Mouse (Mus musculus): ENCODE results near the gene 2810408A11Rik.
"Not testable (repeated sequence)": the region's sequence is repeated elsewhere in the genome, so short reads cannot be mapped to it uniquely, and the experiment has no call there.

2810408A11Rik gene

DNA sequence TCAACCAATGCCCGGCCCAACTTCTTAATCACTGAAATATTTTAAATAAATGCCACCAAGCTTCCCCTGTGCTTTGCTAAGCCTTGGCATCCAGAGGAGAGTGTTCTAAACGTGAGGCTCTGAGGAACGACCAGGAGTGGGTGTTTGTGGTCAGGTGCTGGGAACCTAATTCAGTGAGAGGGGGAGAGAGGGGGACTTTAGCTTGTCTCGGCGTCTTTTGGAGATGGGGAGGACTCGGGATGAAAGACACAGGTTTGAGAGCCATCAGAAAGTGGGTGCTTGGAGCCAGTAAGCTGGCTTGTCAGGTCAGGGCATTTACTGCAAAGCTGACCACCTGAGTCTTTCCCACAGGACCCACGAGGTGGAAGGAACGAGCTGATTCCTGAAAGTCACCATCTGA lies 31.0 kb upstream of the 2810408A11Rik start:
- DNase-seq (ENCODE audit: low read depth, low spot score) = no peak

DNA sequence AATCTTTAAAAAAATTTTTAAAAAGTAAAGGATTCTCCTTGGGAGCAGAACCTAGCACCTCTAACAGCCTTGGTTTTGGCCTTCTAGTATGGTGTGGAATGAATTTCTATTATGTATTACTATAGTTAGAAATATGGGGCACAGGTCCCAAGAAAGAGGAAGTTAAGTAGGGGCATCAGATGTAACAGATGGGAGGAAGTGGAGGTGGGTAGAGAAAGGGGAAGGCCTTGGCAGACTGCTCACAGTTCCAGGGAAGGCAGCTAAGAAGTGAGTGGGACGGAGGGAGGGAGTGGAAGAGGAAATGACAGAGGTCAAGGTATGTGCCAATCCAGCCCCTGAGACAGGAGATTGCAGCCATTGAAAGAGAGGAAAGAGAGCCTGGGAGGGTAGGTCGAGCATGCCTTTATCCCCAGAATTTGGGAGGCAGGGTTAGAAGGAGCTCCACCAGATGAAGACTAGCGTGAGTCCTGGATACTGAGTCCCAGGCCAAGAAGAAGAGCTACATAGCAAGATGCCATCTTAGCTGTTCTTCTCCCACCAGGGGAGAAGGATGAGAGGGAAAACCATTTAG lies 30.3 kb upstream of the 2810408A11Rik start:
- DNase-seq (ENCODE audit: low read depth, low spot score) = no peak

DNA sequence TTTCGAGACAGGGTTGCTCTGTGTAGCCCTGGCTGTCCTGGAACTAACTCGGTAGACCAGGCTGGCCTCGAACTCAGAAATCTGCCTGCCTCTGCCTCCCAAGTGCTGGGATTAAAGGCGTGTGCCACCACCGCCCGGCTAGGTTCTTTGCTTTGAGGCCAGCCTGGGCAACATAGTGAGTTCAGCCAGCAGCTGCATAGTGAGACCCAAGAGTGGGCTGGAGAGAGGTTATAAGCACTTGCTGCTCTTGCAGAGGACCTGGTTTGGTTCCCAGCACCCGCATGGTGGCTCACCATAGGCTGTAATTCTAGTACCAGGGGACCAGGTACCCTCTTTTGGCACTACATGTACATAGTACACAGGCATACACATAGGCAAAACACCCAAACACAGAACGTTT lies 29.4 kb upstream of the 2810408A11Rik start:
- DNase-seq (ENCODE audit: low read depth, low spot score) = not testable (repeated sequence)

DNA sequence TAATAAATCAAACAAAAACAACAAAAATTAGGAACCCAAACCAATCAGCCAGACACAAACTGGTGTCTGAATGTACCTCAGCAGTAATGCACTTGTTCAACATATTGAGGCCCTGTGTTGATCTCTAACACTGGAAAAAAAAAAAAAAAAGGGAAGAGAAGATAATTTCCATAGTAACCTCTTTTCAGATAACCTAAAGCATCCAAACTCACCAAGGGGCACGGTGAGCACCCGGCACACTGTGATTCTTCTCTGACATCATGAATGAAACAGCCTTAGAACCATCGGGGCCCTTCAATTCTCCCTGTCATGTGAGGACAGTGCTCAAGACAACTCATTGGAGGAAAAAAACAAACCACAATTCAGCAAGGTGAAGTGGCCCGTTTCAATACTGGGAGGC lies 28.9 kb upstream of the 2810408A11Rik start:
- no peak for DNase-seq (ENCODE audit: low read depth, low spot score)

DNA sequence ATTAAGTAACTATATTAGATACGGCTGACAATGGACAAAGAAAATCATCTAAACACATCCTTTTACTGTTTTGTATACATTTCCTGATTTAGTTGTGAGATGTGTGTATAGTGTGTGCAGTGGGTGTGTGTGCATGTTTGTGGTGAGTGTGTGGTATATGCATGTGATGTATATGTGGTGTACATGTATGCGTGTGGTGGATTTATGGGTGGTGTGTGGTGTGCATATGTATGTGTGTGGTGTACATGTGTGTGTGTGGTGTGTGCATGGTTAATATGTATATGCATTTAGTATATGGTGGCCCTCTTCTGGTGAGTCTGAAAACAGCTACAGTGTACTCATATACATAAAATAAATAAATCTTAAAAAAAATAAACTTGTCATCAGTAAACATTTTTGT lies 26.7 kb upstream of the 2810408A11Rik start:
- DNase-seq (ENCODE audit: low read depth, low spot score) = no peak

DNA sequence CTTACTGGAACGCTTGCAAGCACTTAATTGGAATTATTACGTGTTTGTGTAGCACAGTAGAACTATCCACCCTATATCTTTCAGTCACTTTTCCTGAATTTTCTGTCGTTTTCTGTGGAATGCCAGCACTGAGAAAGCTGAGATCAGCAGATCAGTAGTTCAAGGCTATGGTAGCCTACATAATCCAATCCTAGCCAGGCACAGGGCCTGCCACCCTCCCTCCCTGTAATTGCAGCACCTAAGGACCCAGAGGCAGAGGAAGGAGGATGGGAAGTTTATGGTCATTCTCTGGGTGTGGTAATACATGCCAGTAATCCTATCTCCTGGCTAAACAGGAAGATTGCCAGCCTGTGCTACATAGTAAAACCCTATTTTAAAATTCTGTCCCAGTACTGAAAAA lies 22.0 kb upstream of the 2810408A11Rik start:
- DNase-seq (ENCODE audit: low read depth, low spot score) = no peak

DNA sequence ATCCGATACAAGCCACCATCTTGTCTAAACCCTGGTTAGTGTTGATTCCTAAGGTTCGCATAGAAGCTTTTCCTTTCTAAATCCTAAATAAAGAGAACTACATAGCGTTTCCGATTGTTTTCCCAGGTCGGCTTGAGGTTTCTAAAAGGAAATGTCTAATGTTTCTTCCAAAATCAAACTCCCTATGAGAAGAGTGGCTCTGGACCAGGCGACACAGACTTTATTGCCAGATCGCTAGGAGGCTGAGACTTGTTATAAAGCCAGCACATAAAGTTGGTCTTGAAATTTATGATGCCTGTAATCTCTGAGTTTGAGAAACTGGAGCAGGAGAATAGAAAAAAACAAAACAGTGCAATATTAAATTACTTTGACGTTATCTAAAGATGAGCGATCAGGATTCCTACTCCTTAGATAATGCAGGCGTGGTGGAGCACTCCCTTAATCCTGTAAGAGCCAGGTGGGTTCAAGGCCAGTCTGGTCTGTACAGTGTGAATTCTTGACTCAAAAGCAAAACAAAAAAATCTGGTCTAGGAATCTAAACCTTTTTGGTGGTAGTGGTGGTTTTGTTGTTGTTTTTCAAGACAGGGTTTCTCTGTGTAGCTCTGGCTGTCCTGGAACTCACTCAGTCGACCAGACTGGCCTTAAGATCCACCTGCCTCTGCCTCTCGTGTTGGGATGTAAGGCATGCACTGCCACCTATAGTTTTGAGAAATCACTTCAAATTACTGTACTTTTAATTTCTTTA lies 21.4 kb upstream of the 2810408A11Rik start:
- no peak for DNase-seq (ENCODE audit: low read depth, low spot score)

DNA sequence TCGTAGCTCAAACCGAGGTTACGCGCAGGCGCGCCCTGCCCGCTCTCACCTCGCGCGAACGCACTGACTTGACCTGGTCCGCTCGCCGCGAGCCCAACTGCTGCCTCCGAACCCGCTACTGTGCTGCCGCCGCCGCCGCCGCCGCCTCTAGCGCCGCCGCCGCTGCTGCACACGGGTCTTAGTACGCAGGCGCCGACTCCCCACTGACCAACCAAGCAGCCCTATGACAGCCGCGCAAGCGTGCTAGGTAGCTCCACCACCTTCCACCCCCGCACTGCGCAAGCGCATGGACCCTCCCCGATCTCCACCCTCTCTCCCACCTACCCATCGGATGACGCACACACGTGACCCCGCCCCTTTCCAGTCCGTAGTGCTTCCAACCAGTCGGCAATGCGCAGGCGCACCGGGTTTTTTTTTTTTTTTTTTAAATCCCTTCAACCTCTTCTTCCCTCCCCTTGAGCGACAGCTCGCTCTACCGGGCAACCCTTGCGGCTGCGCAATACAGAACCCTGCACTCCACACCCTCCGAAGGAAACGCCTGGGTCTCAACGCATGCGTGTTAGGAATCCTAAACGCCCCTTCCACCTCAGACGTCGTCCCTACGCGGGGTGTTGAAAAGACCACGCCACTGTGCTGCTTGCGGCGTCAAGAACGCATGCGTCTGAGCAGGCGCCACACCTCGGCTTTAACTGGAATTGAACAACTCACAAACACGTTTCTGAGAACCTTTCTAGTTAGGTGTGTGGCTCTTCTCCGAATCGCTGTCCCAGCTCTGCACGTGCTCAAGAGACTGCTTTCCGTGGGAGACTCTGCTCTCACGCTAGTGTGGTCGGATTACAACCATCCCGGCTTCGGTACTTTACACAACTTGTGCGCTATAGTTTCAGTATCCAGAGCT lies 20.6 kb upstream of the 2810408A11Rik start, which contains the start of gene Eif5a:
Gene Eif5a, minus strand, starts transcription at position 845 of the 898 bp plus-strand sequence.
- peak; percentile 100 for DNase-seq (ENCODE audit: low read depth, low spot score)

DNA sequence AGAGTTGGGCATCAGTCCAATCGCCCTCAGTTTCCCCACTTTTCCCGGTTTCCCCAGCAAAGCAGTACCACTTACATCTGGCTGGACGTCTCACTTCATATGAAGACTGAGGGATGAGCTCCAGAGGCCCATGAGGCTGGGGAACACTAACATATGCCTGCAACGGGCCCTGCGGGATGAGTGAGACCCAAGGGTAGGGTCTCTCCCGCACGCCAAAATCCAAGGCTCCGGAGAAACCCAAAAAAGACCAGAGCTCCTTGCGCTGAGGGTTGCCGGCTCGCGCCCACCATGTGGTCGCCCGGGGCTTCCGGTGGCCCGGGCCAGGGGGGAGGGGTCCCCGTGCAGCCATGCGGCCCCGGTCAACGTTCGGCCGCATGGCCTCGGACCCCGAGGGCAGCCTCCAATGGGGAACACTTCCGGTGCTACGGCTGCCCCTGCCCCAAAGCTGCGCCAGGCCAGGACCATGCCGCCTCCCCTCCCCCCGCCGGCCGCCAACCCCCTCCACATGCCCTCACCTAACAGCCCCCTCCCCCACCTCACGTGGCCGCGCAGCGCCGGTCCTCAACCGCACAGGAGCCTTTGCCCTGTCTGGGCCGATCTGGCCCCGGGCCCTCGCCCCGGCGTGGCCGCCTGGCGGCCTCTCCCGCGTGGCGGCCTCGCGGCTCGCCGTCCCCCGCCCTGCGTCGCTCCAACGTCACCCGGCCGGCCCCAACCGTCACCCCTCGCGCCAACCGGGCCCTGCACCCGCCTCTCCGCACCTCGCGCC lies 19.7 kb upstream of the 2810408A11Rik start:
- peak; percentile 77 for DNase-seq (ENCODE audit: low read depth, low spot score)

DNA sequence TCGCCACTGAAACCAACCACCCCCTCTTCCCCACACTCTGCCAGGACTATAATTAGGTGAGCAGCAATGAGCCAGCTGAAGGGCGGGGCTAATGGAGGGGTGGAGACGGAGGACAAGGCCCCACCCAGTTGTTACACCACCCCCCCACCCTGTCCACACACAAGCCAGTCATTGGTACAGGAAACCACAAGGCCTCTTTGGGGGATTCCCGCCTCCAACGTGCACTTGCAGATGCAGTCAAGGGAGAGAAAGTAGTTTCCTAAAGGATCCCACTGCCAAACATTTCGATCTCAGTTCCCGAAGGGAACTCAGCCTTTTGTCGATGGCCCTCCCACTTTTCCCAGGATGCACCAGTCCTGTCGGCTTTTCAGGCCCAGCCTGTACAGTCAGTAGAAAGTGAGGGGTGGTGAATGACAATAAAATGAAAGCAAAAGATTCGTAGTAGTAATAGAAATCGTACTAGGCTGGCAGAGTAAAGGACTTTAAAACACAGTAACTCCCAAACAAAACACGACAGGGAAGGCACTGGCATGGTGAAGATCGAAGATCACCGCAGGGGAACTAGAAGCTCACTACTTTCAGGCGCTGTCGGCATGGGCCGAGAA lies 19.0 kb upstream of the 2810408A11Rik start:
- DNase-seq (ENCODE audit: low read depth, low spot score) = peak; percentile 94

DNA sequence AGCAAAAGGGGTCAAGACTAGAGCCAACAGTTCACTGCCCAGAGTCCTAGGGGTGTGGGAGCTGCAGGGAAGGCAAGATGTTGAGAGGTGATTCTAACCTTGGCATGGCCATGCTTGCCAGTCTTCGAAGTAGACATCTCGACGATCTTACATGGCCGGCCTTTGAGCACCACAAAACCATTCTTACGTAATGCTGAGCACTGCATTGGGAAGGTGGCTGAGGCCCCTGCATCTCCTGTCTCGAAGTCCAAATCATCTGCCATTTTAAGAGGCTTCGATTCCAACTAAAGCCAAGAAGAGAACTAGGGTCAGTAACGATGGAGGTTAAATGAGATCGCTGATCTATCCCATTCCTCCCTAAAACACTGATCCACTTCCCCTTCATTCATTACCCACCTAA lies 18.3 kb upstream of the 2810408A11Rik start:
- DNase-seq (ENCODE audit: low read depth, low spot score) = no peak

DNA sequence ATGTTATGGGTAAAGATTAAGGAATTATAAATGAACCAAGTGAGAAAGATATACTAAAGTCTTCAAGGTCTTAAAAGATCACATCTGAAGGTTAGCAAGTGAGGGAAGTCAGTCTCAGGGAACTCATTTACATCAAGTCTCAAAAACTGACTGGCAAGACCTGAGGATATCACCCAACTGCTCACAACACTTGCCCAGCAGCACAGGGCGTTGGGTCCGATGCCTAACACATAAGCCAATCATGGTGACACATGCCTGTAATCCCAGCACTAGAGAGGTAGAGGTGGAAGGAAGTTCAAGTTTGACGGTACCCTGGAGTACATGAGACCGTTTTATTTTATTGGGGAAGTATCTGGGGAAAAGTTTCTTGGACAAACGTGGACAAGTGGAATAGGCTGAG lies 17.3 kb upstream of the 2810408A11Rik start:
- DNase-seq (ENCODE audit: low read depth, low spot score) = no peak

DNA sequence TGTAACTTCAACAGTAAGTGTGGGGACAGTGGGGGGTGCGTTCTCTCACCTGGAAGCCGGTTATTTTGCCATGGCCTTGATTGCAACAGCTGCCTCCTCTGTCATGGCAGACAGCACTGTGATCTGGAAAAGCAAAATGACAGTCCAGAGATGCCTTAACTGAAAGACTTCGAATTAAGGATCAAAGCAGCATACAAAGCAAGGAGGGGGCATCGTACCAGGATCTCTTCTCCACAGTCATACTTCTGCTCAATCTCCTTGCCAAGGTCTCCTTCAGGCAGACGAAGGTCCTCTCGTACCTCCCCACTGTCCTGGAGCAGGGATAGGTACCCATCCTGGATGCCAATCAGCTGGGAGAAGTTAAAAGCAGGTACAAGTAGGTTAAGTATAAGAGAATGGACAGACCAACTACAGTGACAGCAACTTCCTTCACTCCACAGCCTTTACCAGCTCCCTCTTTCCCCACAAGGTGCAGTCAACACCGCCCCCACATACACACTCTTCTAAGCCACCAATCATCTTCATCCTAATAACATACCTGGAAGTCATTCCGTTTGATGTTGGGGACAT lies 16.7 kb upstream of the 2810408A11Rik start:
- no peak for DNase-seq (ENCODE audit: low read depth, low spot score)

DNA sequence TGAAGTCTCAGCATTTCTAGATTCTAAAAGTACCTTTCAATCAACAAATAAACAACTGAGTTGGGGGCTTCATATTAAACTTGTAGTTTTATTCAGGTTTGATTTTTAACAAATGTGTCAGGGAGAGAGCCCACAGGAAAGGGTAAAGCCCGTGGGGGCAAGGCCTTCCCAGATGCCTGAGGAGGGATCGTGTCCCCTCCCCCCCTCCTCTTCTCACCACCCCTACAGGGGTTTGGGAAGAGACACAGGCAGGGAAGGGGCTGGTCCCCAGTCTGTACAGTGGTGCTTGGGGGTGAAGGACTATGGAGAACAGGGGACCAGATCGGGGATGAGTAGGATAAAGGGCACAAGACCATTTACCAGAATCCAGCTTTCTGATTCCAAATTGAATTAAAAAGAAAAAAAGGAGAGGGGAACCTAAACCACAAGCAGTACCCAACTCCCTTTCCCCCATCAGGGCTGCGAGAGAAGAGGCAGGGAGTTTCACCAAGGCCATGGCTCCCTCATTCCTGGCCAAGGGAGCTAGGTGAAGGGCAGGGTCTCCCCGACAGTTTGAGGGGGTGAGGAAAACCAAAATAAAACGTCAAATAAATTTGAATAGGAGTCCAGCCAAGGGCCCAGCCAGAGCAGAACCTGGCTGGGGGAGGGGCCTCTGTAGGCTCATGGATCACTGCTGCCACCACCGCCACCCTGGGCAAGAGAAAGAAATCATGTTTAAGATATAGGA lies 16.0 kb upstream of the 2810408A11Rik start:
- DNase-seq (ENCODE audit: low read depth, low spot score) = not testable (repeated sequence)

DNA sequence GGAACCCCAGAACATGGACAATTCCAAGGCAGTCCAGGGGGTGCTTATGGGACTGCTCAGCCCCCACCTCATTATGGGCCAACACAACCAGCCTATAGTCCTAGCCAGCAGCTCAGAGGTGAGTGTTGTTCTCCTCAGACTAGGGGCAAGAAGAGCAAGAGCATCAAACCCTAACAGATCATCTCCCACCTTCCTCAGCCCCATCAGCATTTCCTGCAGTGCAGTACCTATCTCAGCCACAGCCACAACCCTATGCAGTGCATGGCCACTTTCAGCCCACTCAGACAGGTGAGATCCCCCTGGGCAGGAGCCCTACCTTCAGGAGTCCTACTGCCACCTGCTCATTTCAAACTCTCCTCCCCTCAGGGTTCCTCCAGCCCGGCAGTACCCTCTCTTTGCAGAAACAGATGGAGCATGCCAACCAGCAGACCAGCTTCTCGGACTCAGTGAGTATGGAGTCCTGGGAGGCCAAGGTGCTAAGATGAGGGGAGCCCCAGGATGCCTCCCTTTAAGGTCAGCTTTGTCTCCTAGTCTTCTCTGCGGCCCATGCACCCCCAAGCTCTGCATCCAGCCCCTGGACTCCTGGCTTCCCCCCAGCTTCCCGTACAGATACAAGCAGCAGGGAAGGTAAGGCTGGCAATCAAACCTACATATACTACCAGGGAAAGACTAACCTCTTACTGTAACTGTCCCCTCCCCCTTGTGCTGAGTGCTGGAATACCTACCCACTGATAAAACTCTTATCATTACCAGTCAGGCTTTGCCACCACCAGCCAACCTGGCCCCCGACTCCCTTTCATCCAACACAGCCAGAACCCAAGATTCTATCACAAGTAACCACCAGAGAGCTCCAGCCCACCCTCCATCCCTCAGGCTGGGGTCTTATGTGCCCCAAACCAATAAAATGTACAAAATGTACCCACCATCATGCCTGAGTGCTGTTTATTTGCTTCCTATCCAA lies 15.2 kb upstream of the 2810408A11Rik start:
- DNase-seq (ENCODE audit: low read depth, low spot score) = no peak

DNA sequence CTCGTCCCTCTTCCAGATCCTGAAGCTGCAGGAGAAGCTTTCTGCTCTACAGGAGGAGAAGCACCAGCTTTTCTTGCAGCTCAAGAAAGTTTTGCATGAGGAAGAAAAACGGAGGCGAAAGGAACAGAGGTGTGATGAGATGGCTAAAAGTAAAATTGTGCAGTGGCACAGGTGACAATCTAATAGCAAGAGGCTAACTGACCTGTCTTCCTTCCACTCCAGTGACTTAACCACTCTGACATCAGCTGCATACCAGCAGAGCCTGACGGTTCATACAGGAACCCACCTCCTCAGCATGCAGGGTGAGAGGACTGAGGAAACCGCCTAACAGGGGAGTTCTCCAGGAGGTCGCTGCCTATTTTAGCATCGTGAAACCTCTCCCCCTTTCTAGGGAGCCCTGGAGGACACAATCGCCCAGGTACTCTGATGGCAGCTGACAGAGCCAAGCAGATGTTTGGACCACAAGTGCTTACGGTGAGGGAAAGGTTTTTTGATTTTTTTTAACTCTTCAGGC lies 14.2 kb upstream of the 2810408A11Rik start:
- DNase-seq (ENCODE audit: low read depth, low spot score) = no peak

DNA sequence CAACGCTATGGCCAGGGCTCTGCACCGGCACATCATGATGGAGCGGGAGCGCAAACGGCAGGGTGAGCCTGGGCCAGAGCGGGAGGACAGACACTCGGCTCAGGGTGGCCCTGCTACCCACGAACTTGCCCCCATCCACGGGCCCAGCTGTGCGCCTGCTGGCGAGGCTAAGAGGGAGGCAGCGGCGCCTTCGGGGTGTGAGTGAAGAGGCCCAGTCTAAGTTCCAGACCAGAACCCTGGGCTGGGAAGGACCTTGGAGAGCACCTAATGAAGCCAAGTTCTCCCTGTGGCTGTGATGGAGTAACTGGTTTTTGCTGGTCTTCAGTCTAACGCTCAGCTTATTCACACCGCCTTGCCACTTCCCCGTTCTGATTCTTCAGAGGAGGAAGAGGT lies 13.6 kb upstream of the 2810408A11Rik start:
- peak; percentile 80 for DNase-seq (ENCODE audit: low read depth, low spot score)

DNA sequence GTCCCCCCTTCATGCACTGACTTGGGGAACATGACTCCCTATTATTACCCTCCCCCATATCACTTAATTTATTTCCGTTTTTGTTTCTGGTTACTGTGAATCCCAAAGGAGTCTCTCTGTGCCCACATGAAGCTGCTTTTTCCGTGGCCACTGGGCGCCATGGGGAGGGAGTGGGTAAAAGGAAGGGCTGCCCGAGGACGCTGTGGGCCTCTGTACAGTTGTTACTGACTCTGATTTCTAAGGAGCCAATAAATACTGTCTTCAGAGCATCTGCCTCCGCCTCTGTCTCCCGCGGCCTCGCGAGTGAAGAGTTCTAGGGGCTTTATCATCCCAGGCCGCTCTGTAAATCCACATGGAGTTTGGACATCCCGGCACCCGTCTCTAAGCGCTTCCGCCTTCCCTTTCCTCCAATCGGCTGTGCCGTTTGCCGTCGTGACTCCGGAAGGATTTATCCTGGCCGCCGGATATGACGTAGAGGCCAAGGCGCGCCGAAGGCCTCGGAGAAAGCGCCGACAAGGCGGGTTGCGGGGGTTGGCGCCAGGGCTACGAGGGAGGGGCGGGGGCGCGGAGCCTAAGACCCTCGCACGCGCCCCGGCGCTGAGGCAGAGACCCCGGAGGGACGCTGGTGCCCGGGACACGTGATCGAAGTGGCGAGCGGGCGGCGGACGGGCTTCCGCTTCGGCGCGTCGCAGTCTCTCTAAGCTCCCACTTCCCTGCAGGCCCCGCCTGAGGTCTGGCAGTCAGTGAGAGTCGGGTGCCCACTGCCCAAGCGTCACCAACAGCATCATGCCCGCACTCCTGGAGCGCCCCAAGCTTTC lies 13.0 kb upstream of the 2810408A11Rik start, which contains the start of gene Gps2:
Gene Gps2, plus strand, starts transcription at position 335 of the 818 bp plus-strand sequence.
- peak; percentile 97 for DNase-seq (ENCODE audit: low read depth, low spot score)

Data from ZHBTc4 (cell line).